Mouse (Mus musculus): Measurements from ENCODE around the gene Sult6b2.
A peak's percentile ranks its signal among the peaks of the same experiment; 100 is the strongest.

Gene Sult6b2

DNA sequence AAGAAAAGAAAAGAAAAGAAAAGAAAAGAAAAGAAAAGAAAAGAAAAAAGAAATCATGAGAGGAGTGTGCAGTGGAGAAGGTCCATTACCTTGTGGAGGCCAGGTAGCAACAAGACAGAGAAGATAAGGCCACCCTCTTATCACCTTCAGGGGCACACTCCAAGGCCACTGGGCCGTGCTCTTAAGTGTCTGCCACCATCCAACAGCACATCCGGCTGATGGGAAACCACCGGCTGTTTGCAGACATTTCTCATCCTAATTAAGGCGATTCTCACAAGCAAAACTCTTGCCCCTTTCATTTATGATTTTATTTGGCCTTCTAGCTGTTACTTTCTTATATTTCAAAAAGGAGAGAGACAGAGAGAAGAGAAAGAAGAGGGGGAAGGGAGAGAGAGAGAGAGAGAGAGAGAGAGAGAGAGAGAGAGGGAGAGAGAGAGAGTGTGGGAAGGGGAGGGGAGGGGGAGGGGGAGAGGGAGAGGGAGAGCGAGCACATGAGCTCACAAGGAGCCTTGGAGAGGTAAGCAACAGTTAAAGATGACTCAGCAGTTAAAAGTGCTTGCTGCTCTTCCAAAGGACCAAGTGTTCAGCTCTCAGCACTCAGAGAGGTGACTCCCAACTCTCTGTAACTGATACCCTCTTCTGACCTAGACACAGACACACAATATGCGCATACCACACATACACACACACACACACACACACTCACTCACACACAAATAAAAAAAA is 5.2 kb upstream of the Sult6b2 start:
- no peak for DNase-seq

DNA sequence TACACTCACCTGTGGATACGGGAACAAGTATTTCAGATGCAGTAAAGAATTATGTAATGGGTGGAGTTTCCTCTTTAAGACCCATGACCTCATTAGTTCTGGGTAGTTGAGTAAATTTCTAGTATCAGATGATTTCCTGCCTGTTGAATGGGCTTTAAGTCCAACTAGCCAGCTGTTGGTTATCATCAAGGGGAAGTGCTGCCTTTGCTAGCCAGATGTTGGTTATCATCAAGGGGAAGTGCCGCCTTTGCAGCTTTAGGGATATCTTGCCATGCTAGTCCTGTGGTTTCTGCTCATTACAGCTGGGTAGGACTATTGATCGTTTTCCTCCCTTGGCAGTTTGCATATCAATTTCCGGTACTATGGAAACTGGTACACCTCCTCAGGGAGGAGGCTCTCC is 2.0 kb upstream of the Sult6b2 start:
- no peak for DNase-seq

GRCm38 (mm10) chr6:142802617-142803525 is 1.4 kb downstream of the Sult6b2 start:
- DNase-seq = no peak

- no peak for DNase-seq
These were observed 2.6 kb downstream of the Sult6b2 start for GRCm38 (mm10) chr6:142801687-142802086.

GRCm38 (mm10) chr6:142799704-142800374 is 4.5 kb downstream of the Sult6b2 start:
- no peak for DNase-seq

DNA sequence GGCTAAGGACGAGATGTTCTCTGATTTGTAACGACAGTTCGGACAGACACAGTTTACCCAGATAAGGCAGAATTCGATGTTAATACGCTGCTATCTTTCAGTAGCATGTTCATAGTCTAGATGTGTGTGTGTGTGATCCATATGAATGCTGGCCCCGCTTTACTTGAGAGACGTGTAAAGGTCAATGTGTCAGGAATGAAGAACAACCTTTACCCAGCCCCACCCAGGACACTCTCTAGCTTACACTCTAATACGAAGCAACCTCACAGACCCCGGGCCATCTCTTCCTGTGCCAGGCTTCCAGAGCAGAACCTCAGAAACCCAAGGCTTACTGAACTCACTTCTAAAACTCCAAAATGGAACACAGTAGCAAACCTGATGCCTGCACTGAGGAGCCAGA is 5.5 kb downstream of the Sult6b2 start:
- DNase-seq = no peak

- no peak for DNase-seq
These were observed 6.3 kb downstream of the Sult6b2 start for GRCm38 (mm10) chr6:142797996-142798395.

DNA sequence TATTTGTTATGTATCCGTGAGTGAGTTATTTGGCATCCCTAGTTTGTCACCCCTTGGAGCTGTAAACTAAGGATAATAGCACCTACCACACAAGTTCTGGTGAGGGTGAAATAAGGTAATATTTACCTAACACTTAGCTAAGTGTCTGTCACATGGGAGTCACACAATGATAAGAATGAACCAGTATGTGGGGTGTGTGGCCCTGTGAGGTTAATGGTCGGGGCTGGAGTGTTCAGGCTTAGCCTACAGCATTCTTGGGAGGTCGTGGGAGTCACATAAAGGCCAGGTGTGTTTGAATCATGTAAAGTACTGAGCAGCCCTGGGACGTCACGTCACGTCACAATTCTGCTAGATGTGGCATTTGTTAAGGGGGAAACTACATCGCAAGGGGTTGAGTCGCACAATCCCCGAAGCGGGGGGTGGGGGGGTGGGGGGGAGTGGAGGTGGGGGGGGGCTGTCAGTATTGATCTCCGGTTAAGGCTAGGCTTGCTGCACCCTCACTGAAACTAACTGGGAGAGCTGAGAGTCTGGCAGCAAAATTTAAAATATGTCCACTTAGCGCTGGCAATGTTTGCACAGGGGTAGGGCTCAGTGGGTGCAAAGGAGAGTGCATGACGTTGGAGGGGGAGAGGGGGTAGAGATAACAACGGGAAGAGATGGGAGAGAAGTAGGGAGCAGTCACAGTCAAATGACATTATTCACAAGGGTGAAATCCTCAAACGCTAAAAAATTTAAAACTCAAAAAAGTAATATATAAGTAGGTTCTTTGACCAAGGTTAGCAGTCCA is 8.5 kb downstream of the Sult6b2 start:
- peak in 1 of 2 experiments; percentile 21 for DNase-seq

DNA sequence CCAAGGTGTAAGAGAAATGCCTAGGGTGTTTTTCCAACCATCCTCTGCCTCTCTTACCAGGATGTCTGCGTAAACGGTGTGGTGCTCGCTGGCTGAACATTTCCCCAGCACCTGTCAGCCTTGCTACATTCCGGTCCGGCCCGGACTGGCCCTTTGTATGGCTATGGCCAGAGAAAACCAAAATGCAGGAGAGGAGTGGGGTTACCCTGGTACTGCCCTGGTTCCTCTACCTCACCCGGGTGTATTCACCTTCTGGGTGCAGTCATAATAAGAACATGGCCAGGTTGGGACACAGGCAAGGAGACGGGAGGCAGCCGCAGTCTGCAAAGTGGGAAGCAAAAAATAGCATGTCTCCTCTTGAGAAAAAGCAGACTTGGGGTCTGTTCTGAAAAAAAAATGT is 9.2 kb downstream of the Sult6b2 start:
- DNase-seq = no peak

- DNase-seq = peak in 1 of 2 experiments; percentile 34
These were observed 10.8 kb downstream of the Sult6b2 start for GRCm38 (mm10) chr6:142793468-142793867.

GRCm38 (mm10) chr6:142792241-142792968 is 11.9 kb downstream of the Sult6b2 start:
- no peak for DNase-seq

GRCm38 (mm10) chr6:142789736-142790135 is 14.6 kb downstream of the Sult6b2 start:
- DNase-seq = no peak

DNA sequence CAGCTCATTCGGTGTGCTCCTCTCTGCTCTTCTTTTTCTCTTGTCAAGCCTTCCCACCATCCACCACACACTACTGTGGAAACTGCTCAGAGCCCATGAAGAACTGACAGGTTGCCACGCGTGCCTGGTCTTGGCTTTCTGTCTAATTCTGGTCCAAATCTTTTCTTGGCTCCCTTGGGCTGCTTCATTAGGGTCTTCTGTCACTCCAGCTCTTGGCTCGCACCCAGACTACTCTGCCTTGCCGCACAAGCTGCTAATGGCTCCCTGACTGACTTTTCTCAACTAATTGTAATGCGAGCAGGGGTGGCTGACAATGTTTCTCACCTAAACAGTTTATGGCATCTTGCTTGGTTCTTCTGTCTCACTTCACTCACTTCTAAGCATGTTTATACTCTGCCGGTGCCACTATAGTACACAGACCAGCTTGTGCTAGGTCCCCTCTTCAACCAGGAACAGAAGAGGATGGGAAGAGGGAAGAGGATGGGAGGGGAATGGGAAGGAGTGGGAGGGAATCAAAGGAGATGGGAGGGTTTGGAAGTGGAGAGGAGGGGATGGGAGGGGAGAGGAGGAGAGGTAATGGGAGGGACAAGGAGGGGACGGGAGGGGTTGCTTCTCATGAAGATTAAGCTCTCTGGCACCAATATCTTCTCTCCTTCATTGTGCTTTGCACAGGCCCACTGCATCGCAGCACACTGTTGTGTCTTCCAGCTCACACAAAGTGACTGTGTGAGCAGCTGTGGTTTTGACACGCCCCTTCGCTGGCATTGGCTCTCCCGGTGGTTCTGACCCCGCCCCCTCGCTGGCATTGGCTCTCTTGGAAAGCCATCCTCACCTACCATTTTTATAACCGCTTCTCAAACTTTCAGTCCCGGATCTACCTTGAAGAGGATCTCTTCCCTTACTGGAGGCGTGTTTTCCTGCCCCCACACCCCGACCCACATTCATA is 16.0 kb downstream of the Sult6b2 start:
- DNase-seq = peak; percentile 36 to 47

- DNase-seq = no peak
These were observed 18.2 kb downstream of the Sult6b2 start for GRCm38 (mm10) chr6:142786106-142786505.

DNA sequence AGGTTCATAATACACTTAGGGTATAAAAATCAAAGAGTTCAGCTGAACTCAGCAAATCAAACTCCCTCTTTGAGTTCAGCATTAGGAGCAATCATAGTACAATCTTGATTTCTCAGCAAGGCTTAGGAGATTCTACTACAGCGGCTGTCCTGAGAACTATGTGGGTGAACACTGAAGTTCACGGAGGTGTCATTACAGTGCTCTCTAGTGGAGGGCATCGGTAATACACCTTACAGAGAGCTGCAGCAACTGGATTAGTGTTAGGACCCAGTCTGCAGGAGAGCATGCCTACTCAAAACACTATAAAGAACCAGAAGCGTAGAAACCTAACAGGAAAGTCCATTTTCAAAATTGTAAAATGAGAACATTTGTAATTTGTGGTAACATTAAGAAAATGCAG is 19.0 kb downstream of the Sult6b2 start:
- DNase-seq = peak in 1 of 2 experiments; percentile 72

DNA sequence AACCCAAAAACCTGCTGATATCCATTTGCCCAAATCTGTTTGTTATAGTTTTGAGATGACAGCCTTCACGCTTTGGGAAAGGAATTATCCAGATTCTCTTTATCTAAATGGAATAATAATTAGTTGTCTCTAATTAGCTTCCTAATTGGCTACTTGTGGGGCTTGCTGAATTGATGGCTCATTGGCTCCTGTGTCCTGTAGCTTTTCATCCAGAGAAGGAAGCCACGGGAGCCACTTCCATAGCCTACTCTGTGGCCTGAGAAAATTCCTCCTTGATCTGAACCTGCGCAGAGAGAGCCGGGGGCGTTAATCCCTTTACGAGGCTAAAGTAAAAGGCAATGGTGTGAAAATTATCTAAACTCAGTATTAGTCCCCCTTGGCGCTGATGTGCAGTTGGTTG is 23.0 kb downstream of the Sult6b2 start:
- DNase-seq = no peak

- DNase-seq = no peak
These were observed 23.7 kb downstream of the Sult6b2 start for GRCm38 (mm10) chr6:142780574-142781033.

GRCm38 (mm10) chr6:142779812-142780573 is 24.3 kb downstream of the Sult6b2 start:
- no peak for DNase-seq

GRCm38 (mm10) chr6:142779045-142779811 is 25.1 kb downstream of the Sult6b2 start:
- peak in 1 of 2 experiments; percentile 59 for DNase-seq
